Mouse (Mus musculus) ovary, postnatal 36 days (tissue): ENCODE data around the gene Tefm.
A peak's percentile ranks its signal among the peaks of the same experiment; 100 is the strongest.

Source experiments
- DNase-seq: peaks from one replicate; pipeline ENCODE4 v3.0.0; 2022; ENCODE audit warnings: low spot score, mixed read lengths

Gene Tefm

GRCm38 (mm10) chr11:80090555-80091164, 51.3 kb downstream of the Tefm start:
- no peak for DNase-seq

DNA sequence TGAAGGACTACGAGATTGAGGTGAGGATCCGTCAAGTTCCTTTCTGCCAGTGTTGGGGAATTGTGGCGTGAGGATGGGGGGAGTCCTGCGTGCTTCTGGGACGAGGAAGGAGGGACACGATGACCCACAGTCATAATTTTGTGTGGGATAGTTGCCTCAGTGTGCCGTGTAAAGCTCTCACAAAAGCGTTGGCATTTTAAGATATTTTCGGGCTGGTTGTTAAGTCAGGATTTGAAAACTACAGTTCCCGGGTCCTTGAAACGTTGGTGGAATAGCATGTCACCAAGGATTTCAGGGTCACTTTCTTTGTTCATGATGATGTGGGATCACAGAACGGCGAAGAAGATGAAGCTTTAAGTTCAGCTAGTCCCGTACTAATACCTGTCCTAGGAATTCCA, 52.2 kb downstream of the Tefm start:
- DNase-seq: no peak

DNA sequence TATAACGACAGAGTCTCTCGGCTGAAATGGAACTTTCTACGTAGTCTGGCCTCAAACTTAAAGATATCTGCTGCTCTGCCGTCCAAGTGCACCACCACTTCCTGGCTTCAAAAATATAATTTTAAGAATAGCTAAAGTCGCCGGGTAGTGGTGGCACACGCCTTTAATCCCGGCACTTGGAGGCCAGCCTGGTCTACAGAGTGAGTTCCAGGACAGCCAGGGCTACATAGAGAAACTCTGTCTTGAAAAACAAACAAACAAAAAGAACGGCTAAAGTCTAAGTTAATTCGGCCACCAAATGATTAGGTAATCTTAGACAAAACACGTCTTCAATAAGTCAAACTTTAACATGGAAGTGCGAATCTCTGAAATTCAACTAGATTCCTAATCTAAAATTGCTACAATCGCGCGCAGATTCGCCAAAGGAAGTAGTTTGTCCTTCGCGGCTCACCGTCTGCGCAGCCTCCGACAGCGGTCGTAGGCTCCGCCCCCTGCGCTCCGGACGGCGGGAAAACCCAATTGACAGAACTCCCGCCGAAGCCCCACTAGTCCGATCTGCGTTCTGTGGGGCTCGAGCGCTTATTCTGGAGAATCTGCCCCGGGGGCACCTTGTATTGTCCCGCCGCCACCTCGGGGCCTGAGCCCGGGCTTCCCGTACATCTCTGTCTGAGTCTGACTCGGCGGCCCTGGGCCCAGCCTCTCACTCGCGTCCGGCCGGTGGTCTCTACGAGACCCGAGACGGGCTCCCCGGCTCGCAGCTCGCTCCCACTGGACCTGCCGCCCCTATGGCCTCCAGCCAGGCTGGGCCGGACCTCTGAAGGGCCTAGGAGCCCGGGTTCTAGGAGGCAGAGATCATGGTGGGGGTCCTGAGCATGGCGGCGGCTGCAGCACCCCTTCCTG, 52.8 kb downstream of the Tefm start, which contains the start of gene Atad5:
Gene Atad5, plus strand, starts transcription at position 484 of the 900 bp plus-strand sequence.
- DNase-seq: peak; percentile 88

DNA sequence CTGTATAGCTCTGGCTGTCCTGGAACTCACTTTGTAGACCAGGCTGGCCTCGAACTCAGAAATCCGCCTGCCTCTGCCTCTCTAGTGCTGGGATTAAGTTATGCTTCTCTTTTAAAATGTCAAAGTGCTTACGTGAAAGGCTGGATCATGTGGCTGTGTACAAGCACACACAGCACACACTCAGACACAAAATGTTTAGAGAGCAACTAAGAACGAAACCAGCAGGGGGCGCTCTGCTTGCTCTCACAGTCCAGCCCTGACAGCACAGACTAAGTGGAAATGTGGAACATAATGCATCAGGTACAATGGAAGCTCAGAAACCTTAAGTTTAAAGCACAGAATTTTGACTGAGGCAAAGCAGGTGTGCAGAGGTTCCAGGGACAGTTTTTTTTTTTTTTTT, 55.1 kb downstream of the Tefm start:
- DNase-seq: peak; percentile 71
